Mouse (Mus musculus) urinary bladder, postnatal 25 days (tissue): Measurements from ENCODE around the gene Mpp3.
A peak's percentile ranks its signal among the peaks of the same experiment; 100 is the strongest.
"Not testable (repeated sequence)": the region's sequence is repeated elsewhere in the genome, so short reads cannot be mapped to it uniquely, and the experiment has no call there.

Experiments used
- DNase-seq: peaks from one replicate; pipeline ENCODE4 v3.0.0; 2022; ENCODE audit warnings: low spot score

Gene Mpp3

DNA sequence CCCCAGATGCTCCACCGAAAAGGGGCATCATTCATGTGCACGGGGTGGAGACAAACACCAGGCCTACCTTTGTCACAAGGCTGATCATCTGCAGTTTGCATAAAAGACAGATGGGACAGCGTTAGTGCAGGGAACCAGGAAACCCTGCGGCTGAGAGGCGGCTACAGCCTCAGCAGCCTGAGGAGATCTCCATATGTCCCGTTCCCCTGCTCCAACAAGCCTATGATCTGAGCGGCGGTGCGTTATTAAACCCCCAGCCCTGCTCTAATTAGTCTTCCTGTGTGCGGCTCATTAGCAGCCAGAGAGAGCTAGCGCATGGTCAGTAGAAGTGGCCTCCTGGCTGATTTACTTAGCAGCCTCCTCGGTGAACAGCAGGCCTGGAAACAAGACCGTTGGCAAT, 18.1 kb downstream of the Mpp3 start:
- DNase-seq, result no peak

DNA sequence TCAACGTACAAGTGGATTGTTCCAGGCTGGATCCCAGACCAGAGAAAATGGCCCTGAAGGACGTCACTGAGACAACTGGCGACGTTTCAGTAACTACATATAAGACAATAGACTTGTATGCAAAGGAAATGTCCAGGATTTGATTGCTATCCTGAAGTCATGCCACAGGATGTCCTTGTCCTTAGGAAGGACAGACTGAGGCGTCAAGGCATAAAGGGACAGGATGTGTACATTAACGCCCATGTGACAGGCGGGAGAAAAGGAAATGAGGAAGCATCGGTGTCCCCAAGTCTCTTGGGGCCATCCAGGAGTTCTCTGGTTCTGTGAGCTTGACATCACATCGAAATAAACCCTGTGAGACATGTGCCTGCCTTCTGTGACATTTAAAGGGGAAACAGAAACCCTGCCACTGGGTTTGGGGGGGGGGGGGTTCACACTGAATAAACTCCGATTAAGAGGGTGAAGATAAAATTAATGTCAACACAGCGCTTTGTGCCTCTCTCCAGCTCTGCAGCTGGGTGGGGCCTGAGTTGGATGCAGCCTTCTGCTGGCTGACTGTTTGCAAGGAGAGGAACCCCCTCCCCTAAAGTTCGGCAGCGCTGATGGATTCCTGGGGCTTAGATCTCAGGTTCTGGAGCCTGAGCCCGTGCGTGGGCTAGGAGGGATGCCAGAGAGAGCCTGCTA, 19.2 kb downstream of the Mpp3 start:
- no peak for DNase-seq

DNA sequence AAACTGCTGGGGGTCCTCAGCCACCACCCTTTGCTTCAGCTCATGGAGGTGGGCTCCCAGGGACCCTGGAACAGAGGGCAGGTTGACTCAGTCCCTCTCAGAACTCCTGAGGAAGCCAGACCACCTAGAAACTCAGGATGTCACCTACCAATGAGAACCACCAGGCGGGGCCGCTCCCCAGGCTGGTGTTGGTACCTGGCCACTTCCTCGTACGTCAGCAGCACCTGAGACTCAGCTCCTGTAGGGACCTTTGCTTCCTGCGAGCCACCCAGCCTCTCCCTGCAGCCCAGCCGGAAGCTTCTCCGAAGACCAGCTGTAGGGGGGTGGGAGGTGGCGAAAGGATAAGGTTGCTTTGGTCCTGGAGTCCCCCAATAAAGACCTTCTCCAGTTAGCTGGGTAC, 19.9 kb downstream of the Mpp3 start:
- no peak for DNase-seq

DNA sequence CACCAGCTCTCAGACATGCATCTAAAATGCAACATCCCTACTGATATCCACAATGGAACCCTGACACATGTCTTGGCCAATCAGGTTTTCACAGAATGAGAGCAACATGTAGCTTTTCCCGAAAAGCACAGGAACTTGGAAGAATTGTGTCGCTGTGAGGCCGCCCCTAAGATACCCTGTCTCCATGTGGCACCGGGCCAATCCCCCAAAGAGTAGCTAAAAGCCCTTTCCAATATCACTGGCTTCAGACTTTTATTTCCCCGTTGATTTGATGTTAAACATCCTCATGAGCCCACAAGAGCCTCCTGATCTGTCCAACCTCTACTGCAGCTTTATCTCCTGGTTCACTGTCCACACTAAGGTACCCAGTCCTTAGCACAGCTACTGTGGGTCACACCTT, 21.6 kb downstream of the Mpp3 start:
- no peak for DNase-seq

DNA sequence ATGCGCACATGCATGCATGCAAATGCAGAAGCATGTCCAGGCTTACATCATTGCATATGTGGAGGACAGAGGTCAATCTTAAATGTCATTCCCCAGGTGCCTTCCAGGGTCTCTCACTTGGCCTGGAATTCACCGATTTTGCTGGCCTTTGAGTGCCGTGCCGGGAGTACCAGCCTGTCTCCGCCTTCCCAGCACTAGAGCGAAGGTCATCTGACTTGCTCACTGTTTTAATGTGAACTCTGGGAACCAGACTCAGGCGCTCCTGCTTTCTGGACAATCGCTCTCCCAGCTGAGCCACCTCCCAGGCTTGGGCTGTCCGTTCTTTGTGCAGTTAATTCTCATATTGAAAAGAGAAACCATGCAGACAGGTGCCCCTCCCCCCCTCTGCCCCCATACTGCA, 22.0 kb downstream of the Mpp3 start:
- no peak for DNase-seq

DNA sequence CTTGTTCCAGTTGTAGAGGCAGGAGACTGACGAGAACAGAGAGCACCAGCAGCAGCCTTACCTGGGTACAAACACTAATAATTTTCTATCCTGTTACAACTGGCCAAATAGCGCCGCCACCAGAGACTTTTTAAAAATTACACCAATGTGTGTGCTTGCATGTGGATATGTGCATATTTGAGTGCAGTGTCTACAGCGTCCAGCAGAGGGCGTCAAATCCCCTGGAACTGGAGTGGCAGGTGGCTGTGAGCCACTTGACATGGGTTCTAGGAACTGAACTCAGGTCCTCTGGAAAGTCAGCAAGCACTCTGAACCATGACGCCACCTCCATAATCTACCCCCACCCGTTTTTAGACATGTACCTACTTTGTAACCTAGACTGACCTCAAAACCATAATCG, 24.0 kb downstream of the Mpp3 start:
- no peak for DNase-seq

DNA sequence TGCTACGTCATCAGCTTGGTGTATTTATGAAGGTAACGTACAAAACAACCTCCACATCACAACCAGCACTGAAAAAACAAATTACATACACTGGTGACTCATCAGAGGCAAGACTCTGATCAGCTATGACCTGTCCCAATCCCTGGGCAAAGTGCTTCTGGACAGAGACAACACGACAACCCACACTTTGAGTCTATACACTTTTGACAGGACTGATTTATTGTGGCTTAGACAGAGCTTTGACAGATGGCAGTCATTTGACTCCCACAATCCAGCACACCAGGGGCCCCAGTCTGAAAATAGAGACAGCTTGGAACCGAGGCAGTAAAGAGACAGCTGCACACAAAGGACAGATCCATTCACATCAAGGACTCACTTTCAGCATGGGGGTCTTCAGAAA, 28.8 kb downstream of the Mpp3 start:
- no peak for DNase-seq

DNA sequence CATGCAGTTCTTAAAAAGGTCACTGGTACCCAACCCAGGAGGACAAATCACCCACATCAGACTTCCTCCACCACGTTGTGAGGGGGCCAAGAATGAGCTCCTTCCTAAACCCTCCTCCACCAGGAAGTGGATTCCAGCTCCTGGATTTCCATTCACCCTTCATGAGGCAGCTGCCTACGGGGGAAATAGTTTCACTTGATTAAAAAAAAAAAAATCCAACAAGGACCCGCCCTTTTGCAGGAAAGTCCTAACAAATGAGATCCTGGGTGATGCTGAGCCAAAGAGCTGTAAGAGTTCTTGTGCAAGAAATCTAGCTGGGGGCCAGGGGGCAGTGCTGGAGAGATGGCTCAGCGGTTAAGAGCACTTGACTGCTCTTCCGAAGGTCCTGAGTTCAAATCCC, 30.0 kb downstream of the Mpp3 start:
- no peak for DNase-seq

DNA sequence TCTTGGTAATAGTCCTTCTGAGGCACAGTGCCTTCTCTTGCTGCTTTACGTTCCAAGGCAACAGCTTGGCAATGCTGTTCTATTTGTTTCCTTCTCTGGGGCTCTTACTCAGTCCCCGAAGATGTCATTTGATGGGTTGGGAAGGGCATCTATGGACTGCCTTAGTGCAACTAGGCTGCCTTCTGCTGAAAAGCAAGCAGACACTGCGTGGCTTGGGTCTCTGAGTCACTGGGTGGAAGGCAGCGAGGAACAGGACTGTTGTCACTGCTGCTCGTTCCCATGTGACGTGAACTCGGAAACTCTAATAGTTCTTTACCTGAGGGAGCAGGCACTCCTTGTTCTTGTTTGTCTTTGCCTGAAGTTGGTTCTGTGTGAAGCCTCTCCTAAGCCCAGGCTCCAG, 32.3 kb downstream of the Mpp3 start:
- DNase-seq, result no peak

DNA sequence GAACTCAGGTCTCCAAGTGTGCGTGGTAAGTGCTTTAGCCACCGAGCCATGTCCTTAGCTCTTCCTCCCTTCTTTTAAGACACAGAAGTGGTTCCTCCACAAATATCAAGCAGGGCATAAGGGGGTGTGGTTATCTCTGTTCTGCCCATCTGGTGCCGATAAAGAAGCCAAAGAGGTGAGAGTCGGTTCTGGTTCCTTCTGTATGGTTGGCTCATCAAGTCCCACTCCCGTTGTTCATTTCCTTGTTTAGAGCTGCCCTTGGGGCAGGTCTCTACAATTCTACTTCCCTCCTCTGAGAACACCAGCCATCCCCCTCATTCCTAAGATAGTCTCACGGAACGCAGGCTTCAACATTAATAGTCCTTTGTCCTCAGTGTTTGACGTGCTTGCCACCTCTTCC, 34.2 kb downstream of the Mpp3 start:
- DNase-seq, result no peak

DNA sequence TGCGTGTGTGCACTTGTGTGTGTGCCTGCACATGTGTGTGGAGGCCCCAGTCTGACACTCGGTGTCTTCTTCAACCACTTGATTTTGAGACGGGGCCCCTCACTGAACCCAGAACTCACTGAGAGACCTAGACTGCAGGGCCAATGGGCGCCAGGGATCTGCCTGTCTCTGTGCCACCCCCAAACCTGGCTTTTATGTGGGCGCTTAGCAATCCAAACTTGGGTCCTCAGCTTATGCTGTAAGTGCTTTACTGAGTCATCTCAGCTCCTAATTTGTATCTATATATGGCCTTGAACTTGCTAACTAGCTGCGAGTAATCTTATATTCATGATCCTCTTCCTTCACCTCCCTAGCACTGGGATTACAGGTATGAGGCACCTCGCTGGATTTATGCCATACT, 35.9 kb downstream of the Mpp3 start:
- no peak for DNase-seq

DNA sequence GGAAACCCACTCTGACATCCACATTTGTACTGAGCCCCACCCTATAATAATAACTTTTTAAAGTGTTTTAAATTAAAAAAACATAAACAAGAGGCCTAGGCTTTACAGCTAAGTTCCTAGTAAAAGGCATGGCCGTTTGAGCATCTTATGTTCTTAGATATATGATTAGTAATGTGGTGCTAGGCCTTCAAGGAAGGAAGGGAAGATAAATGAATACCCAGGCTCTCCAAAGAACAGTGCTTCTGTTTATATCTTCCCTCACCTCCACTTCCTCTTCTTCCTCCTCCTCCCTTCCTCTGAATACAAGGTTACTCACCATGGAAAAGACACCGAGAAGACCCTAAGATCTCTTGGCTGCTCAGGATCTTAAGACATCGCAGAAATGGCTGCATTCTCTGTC, 36.4 kb downstream of the Mpp3 start:
- no peak for DNase-seq

DNA sequence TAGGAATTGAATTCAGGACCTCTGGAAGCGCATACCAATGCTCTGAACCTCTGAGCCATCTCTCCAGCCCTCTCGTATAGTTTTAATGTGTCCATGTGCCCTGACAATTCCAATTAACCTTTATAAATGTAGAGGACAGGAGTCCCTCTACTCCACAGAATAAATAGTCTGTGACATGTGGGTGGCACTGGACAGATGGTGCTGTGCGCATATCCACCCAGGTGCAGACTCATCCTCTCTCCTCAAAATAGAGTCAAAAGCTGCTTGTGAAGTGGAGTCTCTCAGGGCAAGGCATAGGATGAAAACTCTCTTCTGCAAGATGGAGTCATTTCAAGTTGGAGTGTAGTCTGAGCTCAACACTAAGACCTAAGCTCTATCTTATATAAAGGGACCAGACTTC, 38.0 kb downstream of the Mpp3 start:
- DNase-seq, result no peak

DNA sequence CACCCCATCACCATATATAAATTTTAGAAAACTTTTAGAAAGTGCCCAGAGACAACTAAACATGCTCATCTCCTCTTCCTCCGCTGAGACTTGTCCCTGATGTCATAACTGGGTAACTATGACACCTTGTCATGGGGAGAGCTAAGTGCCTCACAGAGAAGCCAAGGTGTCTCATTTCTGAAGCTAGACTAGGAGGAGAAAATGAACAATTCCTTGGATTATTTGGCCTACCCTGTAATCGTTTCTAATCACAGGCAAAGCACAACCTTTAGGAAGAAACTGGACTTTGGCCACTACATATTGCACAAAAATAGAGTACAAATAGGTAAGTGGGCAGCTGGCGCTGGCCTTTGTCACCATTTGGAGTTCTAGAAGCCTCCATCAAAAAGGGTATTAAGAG, 41.3 kb downstream of the Mpp3 start, which contains the start of gene Dusp3:
TSS of gene Dusp3 (minus strand) at position 101 of the 400 bp plus-strand sequence.
- no peak for DNase-seq

DNA sequence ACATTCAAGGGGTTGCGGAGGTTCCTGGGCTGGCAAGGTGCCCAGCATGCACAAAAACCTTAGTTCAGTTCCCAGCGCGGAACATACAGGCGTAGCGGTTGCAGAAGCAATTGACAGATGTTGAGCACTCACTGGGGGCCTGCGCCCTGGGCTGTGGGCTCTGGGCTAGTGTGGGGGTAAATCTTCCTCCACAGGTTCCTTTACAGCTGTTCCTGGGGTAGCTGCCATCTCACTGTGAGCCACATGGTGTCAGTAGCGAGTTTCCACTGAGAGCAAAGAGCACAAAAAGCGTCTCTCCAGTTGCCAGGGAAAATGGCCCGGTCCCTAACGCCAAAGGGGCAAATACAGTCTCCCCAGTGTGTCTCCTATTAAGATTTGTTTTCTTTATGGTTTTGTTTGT, 42.3 kb downstream of the Mpp3 start:
- DNase-seq, result peak; percentile 74

DNA sequence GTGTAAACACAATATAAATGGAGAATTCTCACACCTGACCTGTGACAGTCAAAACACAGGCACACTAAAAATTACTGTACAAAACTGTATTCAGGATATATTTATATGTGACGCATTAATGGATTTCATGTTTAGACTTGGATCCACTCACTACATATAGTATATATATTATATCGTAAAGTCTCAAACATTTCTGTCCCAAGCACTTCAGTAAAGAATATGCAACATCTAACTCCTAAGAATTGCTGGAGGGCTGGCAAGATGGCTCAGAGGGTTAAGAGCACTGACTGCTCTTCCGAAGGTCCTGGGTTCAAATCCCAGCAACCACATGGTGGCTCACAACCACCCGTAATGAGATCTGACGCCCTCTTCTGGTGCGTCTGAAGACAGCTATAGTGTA, 42.8 kb downstream of the Mpp3 start:
- not testable (repeated sequence) for DNase-seq

DNA sequence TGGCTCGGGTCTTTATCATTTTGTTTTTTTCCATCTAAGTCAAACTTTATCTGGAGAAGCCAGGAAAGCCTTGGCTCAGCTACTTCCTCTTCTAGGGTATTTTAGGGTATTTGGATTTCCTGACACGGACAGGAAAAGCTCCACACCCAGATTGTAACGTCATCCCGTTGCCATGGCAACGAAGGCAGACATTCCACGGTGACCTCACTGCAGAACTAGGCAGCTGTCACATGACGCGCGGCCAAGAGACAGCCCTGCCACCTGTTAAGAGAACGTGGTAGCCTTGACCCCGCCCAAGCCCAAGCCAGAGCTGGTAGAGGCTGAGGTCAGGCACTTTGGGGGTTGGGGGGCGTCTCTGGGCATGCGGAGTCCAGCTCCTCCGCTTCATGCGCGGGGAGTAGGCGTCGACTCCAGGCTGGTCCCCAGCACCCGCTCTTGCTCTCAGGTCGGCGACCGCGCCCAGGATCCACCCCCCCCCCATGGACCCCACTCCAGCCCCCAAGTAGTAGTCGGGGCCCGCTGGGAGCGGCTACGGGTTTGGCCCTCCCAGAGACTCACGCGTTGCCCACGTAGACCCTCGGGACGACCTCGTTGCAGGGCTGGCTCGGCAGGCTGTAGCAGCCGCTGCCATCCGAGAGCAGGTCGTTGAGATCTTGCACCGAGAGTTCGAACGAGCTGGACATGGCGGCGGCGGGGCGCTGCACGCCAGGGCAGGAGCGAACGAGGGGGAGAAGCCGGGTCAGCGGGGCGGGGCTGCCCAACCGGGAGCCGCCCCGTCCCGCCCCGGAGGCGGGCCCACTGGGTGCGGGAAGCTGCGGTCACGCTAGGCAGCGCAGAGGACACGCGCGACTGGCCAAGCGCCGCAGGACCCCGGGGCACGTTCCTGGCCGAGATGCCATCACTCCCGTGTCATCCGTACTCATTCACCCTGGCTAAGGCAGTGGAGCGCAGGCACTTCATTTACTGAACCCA, 43.9 kb downstream of the Mpp3 start, which contains the start of gene Cfap97d1:
TSS of gene Cfap97d1 (plus strand) at position 226 of the 972 bp plus-strand sequence.
- DNase-seq, result peak; percentile 90

DNA sequence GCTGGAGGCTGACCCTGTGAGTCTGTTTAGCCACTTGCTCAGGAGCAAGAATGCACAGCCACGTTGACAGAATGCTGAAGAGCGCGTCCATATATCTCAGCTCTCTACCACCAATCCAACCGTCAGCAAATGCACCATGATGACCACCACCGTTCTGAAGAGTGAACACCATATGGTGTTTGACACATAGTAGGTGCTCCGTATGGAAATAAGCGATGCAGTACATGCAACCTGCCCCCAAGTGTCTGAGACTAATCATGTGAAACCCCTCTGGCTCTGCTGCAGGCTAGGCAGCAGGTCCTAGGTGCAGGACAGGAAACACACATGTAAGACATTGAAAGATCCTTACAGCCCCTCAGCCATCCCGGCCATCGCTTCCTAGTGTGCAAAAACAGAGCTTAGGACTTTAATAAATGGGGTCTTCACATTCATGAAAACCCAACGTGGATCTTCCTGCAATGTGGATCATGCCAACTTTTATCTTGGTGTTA, 44.8 kb downstream of the Mpp3 start:
- DNase-seq, result no peak

DNA sequence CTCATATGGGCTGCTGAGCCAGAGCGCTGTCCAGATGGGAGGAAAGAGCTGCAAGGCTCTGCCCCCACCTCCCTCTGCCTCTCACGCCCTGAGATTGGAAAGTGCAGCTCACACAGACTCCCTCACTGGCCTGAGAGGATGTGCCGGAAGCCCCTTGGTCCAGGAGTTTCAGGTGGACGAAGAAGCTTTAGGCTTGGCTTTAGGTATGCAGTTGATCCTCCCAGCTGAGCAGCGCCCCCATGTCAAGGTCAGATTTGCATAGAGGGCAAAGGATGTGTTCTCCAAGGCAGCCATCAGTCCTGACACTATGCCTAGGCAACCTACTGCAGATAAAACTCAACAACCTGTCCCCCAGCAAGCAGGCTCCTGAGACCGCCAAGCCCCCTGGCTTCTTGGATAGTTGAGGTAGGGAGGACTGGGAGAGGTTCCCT, 45.3 kb downstream of the Mpp3 start:
- DNase-seq, result no peak

DNA sequence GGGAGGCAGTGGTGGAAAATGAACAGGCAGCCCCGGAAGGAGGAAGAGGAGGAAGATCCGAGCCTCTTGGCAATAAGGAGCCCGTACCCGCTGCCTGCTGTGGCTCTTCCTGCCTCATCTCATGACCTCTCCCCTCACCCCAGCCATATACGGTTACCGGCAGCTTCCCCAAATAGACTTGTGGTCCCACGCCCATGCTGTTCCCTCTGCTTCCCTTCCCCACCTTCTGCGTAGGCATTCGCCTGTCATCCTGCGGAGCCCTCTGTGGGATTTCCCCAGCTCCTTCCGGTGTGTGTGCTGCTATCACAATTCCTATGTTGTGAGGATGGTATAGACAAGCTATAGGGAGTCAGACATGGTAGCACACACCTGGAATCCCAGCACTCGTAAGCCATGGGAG, 46.4 kb downstream of the Mpp3 start:
- no peak for DNase-seq

DNA sequence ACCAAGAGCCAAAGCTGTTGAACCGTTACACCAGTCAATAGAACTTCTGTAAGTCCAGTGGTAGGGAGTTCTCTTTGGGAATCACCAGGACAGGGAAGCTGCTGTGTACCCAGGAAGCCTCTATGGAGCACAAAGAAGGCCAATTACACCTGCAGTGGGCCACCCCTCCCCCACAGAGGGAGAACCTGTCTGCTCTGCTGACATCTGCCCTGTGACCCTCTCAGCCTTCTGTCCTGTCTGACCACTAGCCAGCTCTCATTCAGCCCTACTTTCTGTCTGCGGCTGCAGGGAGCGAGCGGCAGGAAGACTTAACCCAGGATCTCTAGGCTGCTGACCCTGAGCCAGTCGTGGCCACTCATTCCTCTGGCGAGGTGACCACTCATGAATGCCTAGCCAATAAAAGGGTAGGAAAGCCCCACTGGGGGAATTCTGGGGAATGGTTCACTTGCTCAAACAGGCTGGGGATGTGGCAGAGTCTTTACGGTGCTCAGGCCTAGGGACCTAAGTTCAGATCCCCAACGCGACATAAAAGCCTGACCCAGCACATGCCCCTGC, 47.6 kb downstream of the Mpp3 start:
- no peak for DNase-seq

DNA sequence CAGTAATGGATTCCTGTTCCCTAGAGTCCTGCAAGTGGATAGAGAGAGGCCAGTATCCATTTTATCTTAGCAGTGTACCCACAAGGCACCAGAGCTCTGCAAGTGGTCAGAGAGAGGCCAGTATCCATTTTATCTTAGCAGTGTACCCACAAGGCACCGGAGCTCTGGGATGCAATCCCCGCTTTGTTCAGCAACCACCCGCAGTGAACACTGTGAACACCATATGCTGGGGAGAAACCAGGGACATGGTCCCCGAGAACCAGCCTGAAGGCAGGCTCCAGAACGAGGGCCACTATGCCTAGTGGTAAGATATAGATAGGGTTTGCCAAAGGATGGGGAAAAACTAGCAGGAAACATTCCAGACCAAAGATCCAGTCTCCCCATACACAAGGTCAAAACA, 49.1 kb downstream of the Mpp3 start:
- no peak for DNase-seq

DNA sequence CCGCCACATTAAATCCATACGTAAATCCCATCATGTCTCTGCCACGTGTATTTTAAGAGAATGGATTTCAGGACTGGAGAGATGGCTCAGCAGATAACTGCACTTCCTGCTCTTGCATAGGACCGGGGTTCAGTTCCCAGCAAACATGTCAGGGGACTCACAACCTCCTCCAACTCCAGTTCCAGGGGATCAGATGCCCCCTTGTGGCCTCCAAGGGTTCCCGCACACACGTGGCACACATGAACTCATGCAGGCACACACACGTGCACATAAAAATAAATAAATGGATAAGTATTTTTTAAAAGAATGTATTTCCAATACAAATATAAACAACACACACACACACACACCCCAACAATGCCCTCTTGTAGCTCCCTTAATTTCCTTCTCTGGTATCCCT, 51.3 kb downstream of the Mpp3 start:
- DNase-seq, result no peak
